Mouse (Mus musculus) liver, adult (tissue): ENCODE results near the gene Gclc.
A peak's percentile ranks its signal among the peaks of the same experiment; 100 is the strongest.

Experiments used
- GATA4 ChIP-seq: IDR thresholded peaks from 2 replicates; pipeline ENCODE4 v1.6.1; 2014; ENCODE audit warnings: mild to moderate bottlenecking, low read length; ENCODE audit not compliant: insufficient replicate concordance

Gene Gclc

DNA sequence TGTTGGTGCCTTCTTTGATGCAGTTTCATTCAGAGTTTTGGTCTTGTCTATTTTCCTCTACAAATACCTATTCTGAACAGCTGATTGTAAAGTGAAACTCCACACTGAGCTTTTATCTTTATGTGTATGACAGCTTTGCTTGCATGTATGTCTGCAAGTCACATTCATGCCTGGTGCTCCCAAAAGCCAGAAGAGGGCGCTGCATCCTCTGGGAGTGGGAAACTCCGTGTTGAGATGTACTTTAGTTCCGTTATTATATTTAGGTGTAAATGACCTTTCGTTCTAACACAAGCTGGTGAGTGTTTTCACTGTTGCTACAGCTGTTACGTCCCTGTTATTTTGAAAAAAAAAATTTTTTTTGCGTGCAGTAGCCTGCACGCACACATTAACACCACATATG, 48.1 kb downstream of the Gclc start:
- no peak for TF ChIP-seq GATA4

DNA sequence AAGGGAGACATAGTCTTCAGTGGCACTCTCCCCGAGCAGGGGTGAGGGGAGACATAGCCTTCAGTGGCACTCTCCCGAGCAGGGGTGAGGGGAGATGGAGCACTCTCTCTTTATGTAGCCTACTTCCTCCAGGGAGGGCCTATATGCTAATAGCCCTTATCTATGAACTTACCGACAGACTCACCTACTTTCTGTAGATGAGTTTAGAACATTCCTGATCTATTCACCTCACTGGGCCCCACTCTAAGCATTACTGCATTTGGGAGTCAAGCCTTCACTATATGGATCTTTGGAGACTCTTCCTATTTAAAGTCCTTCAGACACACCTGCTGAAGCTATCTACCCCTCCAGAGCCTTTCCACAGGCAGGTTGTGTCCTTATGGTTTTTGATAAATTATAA, 52.1 kb downstream of the Gclc start:
- TF ChIP-seq GATA4: no peak

DNA sequence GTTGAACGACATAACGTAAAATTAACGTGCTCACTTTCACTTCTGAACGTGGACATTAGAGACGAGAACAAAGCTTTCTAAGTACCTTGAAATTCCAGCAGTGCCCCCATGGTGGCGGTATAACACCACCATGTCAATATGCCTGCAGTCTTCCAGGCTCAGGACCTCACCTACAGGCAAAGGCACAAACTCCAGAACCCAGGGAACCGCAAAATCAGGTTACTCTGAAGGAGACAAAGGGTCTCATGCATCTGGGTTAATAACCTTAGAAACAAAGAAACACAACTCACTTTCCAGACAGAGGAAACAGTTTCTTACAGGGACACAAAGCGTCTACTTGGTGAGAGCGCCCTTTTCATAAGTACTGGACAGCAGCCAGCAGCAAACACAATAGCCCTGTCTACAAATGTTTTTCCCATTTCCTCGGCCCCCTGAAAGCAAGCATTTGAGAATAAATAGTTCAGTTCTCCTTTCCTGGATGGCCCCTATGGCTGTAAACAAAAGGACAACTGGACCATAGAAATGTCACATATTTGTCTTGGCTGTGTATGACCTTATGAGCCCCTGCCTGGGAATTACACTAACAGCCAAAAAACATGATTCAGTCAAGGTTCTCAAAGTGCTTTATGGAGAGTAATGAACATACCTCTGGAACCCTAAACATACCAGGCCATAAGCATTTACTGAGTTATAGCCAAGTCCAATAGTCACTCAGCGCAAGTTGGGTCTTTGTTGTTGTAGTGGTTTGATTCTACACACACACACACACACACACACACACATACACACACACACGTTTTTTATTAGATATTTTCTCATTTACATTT, 52.7 kb downstream of the Gclc start:
- TF ChIP-seq GATA4: no peak

DNA sequence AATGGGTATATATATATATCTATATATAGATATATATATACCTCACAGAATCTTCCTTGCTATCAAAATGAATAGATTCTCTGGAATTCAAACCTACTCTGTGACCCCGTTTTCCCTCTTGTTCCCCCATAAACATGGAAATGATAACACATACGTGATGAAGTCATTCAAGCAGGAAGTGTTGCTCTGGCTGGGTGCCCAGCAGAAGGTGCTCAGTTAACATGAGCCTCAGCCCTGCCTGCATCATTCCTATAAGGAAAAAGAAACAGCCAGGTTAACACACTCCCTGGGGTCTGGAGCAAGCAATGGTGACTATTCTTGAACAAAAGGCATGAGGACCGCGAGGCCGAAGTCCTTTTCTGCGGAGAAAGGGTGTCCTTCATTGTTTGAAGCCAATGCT, 54.1 kb downstream of the Gclc start:
- no peak for TF ChIP-seq GATA4

DNA sequence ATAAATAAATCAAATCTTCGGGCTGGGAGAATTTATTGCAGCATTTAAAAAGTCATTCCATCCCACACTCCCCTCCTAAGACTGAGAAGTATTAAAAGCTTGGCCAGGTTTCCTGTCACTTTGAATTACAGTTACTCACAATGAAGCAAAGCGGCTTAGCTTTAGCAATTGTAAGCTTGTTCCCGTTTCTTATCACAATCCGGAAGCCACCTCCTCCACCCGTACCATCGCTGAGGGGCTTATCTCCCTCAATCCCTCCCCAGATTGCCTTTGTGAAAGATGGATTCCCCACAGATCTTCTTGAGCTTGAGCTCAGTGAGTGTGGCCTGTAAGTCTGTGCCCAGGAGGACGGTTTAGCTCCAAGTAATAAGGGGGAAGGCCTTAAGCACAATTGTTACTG, 64.5 kb downstream of the Gclc start:
- 0 out of 2 replicates have a peak, but pooled peaks have one; percentile 15 for TF ChIP-seq GATA4

DNA sequence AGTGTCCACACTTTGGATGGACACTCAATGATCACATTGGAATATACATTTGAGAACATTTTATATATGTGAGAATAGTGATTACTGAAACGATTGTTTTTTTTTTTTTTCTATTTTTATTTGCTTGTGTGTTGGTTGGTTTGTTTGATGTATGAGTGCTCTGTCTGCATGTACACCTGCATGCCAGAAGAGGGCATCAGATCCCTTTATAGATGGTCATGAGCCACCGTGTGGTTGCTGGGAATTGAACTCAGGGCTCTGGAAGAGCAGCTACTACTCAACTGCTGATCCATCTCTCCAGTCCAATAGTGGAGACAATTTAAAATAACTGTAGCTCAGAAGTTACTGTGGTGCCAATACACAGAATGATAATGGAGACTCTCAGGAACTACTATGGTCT, 65.0 kb downstream of the Gclc start:
- TF ChIP-seq GATA4: no peak

DNA sequence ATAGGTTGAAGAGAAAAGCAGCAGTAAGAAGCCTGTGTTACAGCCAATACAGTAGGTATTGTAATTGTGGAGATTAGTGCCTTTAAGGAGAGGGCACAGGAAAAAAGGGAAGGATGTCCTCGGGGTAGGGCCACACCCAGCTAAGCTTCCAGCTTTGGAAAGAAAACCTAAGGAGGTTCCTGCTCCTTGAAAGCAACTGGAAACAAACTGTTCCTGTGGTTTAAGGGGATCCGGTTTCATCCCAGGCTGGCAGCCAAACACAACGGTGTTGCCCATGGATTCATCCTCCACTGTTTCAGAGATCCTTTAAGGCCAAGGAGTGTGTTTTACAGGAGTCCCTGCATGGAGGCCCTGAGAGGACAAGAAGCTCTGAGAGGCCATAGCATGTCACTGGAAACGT, 66.5 kb downstream of the Gclc start:
- TF ChIP-seq GATA4: no peak

DNA sequence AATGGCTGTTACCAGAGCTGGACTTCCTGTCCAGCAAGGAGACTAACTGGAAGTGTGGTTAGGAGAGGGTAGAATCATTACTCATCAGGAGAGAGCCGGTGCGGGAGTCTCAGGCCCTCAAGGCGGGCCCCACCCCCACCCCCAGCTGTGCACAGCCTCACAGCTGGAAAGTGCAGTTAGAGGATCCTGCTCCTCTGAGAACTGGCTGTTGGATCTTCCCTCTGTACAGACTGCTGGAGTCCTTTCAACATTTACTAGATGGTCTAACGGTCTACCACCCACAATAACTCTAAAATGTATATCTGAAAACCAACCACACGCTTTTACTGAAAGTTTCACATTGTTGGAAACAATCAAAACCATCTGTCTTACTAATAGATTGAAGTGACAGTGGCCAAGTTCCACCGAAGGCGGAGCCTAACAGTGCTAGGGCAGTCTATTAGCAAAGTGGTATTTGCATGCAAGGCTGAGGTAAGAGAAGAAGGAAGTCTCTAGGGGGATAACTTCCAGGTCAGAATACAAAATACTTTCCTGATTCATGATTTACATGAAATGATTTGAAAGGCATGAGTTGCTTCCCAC, 71.1 kb downstream of the Gclc start:
- no peak for TF ChIP-seq GATA4

DNA sequence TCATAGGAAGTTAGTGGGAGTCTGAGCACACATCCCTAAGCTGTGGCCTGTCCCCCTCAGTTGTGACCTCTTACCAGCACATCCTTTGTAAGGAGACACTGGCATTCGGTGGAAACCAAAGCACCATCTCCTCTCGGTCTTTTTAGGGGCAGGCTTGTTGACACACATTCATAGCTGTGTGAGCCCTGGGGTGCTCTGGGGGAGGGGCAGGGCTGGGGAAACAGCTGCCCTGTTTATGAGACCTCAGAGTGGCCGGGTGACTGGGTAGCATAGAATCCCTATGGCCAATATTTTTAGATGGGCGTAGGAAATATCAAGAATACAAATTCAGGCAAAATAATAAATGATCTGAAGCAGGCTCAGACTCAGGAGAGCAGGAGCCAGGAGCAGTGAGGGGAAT, 71.9 kb downstream of the Gclc start:
- no peak for TF ChIP-seq GATA4

DNA sequence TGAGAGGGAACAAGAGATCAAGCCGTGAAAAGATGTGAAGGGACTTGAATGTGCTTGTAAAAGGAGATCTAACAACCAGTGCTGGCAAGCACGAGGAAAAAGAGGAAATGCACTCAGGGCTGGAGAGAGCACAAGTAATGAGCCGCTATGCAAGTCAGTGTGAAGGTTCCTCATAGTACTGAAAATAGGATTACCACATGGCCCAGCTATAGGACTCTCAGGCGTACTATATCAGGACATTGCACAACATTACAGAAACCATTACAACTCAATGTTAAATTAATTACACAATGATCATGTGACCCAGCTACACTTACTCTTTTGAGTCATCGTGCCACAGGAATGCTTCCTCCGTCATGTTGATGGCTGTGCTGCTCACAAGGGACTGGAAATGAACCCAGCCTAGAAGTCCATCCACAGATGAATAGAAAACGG, 74.2 kb downstream of the Gclc start:
- TF ChIP-seq GATA4: no peak

DNA sequence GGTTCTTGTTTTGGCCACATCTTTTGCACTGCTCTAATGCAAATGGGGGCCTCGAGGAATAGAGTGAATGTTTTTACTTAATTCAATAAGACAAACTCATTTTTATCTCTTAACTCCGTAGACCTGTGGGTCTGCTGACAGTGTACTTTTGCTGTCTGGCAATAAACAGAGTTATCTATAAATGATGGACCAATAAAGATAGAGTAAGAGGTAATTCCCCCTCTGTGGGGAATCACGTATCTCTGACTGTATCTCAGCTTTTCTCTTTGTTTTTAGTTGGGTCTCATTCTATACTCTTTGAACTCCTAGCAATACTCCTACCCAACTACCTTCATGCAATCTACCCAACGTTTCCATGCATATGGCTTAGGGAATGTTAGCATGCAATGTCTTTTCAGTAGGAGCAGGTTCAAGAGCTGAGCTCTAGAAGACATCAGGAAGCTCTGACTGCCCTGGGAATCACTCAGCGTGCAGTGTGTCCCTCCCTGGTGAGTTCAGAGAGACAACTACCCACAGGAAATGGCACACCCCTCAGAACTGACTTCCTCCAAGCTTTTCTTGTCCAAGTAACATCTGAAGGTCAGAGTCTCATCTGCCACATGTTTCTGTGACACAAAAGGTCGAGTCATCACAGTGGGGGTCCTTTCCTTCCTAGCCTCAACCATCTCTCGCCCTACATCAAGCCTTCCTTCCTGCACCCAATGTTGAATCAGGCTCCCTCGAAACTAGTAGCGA, 80.1 kb downstream of the Gclc start:
- no peak for TF ChIP-seq GATA4

DNA sequence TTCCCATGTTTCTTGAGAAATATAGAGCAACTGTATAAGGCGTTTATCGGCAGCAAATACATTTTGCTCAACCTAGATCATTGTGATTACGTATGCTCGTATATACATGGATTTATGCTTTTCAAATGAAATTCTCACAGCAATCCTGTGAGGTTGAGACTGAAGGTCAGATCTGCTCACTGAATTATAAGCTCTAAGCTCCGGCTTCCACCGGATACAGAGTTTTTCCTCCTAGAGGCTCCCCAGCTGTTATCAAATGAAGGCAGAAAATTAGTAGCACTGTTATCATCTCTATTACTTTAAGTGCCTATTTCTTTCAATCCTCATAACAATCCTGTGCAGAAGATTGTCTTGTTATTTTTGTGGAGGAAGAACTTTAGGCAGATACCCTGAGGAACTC, 80.8 kb downstream of the Gclc start:
- TF ChIP-seq GATA4: no peak

DNA sequence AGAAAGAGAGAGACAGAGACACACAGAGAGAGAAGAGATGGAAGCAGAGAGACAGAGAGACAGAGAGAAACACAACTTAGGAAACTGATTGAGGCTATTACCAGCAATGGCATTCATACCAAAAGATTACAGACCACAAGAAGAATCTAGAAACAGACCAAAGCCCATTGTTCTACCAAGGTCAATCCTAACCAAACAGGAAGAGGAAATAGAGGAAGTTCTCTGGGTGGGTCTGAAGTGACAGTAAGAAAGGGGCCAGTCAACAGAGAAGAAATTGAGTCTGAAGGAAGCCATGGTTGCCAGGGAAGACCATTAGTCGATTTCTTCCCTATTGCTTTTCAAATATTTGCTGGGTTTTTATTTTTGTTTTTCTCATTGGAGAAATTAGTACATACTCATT, 81.4 kb downstream of the Gclc start:
- peak; percentile 40; the same call in 1 of the 2 replicates for TF ChIP-seq GATA4

DNA sequence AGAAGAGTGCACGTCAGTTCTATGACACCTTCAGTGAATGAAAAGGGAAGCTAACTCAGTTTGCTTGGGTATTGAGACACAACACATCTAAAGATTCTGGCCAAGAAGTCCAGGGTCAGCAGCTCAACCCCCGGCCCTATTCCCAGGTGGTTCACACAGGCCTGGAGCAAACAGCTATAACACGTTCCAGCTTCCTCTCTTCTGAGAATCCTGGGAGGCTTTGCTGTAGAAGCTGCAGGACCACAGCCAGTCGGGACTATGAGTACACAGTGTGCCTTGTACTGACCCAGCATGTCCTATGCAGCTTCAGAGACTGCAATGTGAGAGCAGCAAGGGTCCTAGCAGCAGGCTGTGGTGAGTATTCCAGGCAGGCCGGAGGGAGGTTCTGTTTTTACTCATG, 84.3 kb downstream of the Gclc start:
- TF ChIP-seq GATA4: no peak
